Mouse (Mus musculus) CD4-positive, CD25-positive, alpha-beta regulatory T cell, adult 4 months (primary cell): ENCODE results near the gene Pex3. TPM values are rescaled to one million over a fixed set of nuclear protein-coding genes. Genes with fewer than 3 reads are reported as not detected.
"Not testable (repeated sequence)": the region's sequence is repeated elsewhere in the genome, so short reads cannot be mapped to it uniquely, and the experiment has no call there.

Experiments used
- ATAC-seq: one replicate; pipeline ENCODE4 v1.8.0; 2017
- polyA plus RNA-seq, 2 experiments: library from polyadenylated mRNA; unstranded; fragments of 100-300 nt; shearing (Covaris generic); gene quantifications; one replicate each; pipeline ENCODE4 v1.2.1; 2017

The Pex3 gene
- polyA plus RNA-seq, 2 experiments from 2014 or later: 28.5 to 29.6 TPM

DNA sequence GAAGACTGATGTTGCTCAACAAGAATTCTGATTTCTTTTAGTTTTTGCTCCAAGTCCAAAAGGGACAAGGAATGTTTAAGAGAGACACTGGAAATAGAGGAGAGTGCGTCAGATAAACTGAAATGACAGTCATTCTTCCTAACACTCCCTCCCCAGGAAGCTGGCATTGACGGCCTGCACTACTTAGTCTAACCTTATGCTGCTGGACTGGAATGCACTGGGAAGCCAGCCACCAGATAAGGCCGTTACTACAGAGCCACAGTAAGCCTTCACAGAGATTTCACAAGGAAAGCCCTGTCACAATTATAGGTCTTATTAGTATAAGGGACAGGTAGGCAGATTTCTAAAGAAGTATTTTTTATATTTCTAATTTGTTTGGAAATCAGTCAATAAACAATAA, 18.2 kb downstream of the Pex3 start:
- ATAC-seq: no peak

DNA sequence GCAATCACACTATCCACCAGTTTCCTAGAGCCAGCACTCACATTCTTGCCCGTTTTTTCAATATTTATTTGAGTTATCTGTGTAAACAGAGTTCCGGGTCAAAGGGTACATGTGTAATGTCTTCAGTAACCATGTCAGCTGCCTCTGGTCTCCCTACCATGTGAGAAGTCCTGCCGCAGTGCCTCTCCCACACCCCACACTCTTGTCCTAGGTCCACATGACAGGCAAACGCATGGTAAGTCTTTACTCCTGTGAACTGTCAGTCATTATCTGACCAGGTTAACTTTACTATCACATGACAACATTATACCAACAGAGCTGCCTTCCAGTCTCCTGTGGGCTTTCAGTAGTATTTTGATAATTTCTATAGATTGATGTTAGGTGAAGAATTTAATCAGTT, 24.8 kb downstream of the Pex3 start:
- no peak for ATAC-seq

DNA sequence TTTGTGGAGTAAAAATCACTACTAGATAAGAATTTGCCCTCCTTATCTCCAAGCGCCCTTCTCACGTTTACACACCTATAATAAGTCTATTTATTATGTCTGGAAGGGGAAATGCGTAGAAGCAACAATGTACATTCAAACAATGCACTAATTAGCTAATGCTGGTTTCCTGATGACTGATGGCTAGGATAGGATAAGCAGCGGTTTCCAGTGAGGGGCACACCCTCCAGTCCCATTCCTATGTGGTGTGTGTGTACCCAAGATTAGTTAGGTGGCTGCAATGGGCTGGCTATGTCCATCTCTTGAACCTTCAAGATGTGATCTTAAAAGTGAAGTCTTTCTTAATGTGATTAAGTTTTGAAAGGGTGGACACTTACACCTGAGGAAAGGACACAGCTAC, 31.1 kb downstream of the Pex3 start:
- no peak for ATAC-seq

DNA sequence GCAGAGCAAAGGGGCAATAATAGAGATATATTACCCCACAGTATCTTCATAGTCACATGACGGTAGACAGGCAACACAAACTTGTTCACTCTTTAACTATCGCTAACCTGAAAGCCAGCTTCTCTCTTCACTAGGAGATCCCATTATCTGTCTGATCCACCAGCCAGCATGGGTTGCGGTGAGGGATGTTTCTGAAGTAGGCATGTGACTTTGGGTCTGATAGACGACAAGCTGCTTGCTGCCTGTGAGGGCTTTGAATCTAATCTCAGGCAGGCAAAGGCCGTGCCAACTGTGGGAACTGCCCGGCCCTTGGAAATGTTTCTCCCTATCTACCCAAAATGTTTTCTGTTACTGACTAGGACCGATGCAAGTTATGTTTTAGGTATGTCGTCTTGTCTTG, 50.6 kb downstream of the Pex3 start:
- ATAC-seq: no peak

DNA sequence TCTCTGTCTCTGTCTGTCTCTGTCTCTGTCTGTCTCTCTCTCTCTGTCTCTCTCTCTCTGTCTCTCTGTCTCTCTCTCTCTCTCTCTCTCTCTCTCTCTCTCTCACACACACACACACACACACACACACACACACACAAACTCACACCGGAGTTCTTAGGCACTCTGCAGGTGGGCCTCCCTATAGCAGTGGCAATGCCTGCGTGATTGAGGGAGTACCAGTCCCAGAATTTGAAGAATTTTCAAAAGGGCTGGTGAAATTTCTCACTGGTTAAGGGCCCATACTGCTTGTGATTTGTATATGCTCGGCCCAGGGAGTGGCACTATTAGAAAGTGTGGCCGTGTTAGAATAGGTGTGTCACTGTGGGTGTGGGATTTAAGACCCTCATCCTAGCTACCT, 51.4 kb downstream of the Pex3 start:
- ATAC-seq: not testable (repeated sequence)

DNA sequence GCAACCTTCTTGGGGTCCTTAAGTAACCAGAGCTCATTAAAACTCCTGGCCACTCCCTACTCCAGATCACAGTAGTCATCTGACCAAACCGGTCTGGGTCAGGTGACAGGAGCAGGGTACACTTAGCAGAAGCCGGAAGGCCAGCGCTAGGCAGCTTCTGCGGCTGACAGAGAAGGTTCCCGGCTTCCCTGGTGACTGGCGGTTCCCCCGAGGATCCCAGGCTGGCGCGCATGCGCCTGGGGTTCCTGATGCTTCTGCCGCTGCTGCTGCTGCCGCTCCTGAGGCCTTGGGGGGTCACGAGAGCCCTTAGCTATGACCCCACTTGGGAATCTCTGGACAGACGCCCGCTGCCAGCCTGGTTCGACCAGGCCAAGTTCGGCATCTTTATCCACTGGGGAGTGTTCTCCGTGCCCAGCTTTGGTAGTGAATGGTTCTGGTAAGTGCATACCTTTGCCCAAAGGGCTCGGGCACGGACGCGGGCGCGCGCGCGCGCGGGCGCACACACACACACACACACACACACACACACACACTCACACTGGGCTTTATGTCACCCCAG, 51.9 kb downstream of the Pex3 start:
- peak; percentile 97 for ATAC-seq

DNA sequence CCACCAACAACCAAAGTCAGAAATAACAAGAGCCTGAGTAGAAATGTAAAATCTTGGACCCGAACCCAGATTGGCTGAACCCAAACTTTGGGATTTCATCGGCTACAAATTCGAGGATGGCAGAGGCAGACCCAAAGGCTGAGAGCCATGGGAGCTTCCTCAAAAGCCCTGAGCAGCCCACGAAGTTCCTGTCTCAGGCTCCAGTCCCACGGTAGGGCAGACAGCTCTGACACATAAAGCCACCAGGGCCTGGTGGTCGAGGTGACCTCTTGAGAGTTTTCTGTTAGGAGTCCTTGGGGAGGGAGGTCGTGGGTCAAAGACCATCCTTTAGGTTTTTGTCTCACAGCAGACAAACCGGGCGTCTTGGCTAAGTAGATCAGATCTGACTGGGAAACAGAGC, 52.5 kb downstream of the Pex3 start:
- peak; percentile 3 for ATAC-seq

DNA sequence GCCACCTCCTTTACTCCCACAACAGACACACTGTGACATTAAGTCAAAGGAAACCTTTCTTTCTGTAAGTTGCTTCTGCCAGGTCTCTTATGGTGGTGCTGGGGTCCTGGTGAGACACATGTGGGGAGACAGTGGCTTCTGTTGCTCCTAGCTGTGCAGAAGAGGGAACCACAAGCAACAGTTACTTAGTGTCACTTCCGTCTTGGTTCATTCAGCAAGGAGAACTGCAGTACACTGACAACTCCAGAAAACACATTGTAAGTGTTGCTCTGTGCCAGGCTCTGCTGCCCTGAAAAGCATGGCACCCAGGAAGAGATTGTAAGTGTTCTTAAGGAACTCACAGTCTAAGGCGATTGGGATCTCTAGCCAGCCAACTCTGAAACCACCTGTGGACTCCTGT, 53.6 kb downstream of the Pex3 start, which contains the start of gene Fuca2:
Fuca2 (plus strand) TSS at position 210 of the 400 bp plus-strand sequence.
- no peak for ATAC-seq

DNA sequence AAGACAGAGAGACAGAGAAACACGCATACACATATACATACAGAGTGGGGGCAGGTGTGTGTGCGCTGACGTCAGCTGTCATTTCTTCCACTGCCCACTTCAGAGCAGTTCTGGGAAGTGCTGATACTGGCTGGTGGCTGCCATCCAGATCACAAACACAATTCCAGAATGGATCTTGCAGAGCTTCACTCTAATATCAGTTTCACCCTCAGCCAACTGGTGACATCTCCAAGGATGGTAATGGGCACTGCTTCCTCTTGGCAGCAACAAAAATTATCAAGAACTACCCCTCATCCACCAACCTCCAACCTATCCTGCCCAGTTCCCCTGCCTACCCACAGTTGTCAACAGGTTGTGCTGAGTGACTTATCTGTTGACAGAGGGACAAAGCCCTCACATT, 56.6 kb downstream of the Pex3 start:
- no peak for ATAC-seq

DNA sequence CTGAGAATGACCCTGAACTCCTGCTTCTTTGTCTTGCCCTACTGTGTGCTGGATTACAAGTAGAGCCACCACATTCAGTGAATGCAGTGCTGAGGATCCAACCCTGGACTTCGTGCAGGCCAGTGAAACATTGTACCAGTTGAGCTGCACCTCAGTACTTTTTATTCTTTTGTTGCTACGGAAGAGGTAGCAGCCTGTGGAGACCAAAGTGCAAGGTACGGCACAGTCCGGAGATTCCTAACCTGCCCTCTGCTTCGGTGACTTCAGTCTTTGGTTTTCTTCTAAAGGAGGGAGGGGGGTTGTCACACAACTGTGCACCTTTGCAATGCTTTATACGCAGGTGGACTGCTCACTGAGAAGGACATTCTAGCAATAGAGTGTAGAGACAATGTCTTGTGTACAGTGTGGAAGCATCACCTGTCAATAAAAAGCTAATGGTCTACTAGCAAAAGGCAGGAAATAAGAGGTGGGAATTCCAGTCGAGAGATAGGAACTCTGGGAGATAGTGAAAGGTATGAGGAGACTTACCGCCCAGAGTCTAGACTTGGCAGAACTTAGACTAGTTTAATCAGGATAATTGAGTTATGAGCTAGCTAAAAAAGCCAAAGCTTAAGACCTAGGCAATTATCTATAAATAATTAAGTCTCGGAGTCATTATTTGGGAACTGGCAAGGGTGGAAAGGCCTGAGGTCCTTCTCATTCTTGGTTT, 58.8 kb downstream of the Pex3 start:
- no peak for ATAC-seq

DNA sequence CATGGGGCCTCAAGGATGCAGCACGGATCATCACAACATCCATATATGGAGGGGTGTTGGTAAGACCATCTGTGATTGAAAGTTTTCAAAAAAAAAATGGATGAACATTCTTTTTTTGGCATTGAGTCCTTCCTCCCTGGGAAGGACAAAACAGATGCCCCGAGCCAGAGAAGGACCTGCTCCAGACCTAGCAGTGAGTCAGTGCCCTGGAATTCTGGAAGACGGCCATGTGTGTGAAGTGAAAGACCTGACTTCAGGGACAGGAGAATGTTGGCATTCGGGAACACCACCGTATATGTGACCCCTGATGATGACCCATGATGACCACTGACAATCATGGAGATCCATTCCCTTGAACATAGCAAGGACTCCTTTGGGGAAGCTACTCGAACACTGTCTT, 63.3 kb downstream of the Pex3 start:
- no peak for ATAC-seq

DNA sequence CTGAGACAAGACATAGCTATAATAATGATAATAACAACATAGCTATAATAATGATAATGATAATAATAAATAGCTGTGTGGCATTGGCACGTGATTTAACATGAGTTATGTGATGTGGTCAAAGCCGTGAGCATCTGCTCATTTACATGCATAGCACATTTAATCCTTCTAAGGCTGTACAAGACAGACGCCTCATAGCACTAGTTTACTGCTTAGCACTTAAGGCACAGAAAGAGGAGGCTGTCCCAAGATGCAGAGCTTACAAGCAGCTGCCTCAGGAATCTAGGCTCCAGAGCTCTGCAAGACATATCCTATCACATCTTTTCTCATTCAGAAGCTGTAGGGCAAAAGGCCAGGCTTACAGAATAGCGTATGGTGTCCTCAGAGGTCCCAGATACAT, 67.0 kb downstream of the Pex3 start:
- no peak for ATAC-seq

DNA sequence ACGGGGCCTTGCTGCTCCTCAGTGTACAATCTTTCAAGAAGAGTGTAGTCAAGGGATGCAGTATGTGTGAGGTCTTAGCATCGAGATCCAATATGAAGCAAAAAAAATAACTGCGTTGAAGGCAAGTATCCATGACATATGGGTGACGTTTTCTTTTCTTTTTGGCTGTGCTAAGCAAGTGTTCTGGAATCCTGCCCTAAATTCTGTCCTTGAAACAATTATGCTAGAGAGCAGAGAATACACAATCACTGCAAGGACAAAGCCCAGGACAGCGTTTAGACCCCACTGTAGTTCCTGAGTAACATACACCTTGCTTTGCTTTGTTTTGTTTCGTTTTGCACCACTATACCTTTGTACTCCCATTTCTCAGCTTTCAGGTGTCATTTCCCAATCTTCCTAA, 73.6 kb downstream of the Pex3 start:
- ATAC-seq: no peak

DNA sequence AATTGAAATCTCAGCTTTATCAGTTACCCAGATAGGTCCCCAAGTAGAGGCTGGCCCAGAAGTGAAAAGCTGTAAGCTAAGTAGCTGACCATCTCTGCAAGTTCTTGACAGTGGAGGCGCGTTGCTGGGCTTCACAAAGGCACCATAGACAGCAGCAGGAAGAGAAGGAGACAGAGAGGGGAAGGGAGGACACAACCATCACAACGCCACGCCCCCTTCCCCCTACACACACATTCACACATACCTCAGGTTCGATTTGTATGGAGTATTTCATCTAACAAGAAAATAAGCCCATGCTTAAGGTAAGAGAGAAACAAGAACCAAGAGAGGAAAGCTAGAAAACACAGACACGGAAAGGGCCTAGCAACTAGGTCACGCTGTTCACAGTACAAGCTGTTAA, 77.8 kb downstream of the Pex3 start:
- peak; percentile 18 for ATAC-seq

DNA sequence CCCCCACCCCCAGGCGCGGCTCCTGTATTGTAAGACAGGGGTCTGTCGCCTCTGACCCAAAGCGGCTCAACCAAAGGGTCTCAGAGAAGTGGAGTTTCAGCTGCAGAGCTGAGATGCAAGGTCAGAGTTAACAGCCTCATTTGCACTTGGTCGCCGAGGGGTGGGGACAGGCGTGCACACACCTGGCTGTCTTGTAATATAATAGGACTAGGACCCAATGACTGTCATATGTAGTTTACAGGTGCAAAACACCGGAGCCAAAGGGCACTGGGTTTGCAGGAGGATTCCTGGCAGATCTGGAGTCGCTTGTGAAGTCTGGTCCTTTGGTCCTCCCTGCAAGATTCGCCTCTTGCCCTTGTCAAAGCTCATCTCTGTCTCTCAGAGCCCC, 78.4 kb downstream of the Pex3 start:
- peak; percentile 40 for ATAC-seq

Other genes starting within 250 kb of the Pex3 start
- gene Phactr2, start 78.7 kb downstream of the Pex3 start, polyA plus RNA-seq: 1 to 10 TPM; 2.3 to 3.2 TPM
- gene Fuca2, start 53.6 kb downstream of the Pex3 start, polyA plus RNA-seq: 10 to 100 TPM; 59.1 to 63.2 TPM
- 1 to 10 TPM; 2.4 to 2.8 TPM for gene Adat2, start 248 bp downstream of the Pex3 start, polyA plus RNA-seq